Mouse (Mus musculus): ENCODE results near the gene Krtcap2.

DNA sequence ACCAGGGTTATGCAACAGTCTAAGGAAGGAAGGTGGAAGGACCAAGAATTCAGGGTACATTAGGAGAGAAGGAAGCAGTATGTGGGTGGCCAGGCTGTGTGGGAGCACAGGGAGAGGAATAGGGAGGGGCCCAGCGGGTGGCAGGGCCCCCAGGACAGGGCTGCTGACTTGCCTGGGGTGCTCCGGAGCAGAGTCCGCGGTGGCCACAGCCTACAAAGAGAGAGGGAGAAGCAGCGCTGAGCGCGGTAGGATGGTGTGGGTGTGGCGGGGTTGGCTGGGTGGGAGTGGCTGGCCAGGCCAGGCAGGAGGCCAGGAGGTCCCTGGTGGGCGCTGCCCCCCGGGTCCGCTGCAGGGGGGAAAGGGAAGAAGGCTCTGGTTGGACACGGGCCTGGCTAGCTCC is 7.3 kb upstream of the Krtcap2 start:
- TF ChIP-seq POLR2A (IDR thresholded peaks at IDR 0.05; ENCODE audit: extremely low read depth, insufficient read depth, low read length), result no peak
- no peak for TF ChIP-seq CTCF (IDR thresholded peaks at IDR 0.05; ENCODE audit: extremely low read depth, insufficient read depth, low read length)
